Mouse (Mus musculus) megakaryocyte, embryonic 14.5 days (primary cell): Measurements from ENCODE around the gene Nr5a2. TPM values are rescaled to one million over a fixed set of nuclear protein-coding genes. Genes with fewer than 3 reads are reported as not detected.

ENCODE experiments used
- H3K27me3 ChIP-seq: replicated peaks from 2 replicates; pipeline ENCODE3; 2012; ENCODE audit warnings: inconsistent platforms
- H3K36me3 ChIP-seq: replicated peaks from 2 replicates; pipeline ENCODE3; 2012; ENCODE audit warnings: low read length, inconsistent platforms, mixed read lengths
- H3K4me1 ChIP-seq: 2 replicates; pipeline ENCODE4 v1.6.1; 2012; ENCODE audit warnings: inconsistent platforms
- H3K4me3 ChIP-seq: replicated peaks from 2 replicates; pipeline ENCODE3; 2012; ENCODE audit warnings: moderate library complexity, mild to moderate bottlenecking, inconsistent platforms
- H3K9me3 ChIP-seq: 2 replicates; pipeline ENCODE4 v1.6.1; 2012; ENCODE audit warnings: inconsistent platforms
- FLI1 ChIP-seq: IDR thresholded peaks from 2 replicates; pipeline ENCODE4 v1.6.1; 2012; ENCODE audit warnings: low read length, inconsistent platforms, mixed read lengths
- GATA1 ChIP-seq: IDR thresholded peaks from 3 replicates; pipeline ENCODE4 v1.6.1; 2012; ENCODE audit warnings: mixed read lengths, low read length, inconsistent platforms, borderline replicate concordance
- polyA plus RNA-seq: library from polyadenylated mRNA; stranded (reverse); fragments of >175 nt; gene quantifications from 2 replicates; pipeline ENCODE4 v1.2.3, GENCODE M21; 2012; ENCODE audit warnings: low replicate concordance; ENCODE audit not compliant: insufficient read depth

Nr5a2 gene
- polyA plus RNA-seq = 0.79 TPM in 1 of 2 replicates, not detected in the other

DNA sequence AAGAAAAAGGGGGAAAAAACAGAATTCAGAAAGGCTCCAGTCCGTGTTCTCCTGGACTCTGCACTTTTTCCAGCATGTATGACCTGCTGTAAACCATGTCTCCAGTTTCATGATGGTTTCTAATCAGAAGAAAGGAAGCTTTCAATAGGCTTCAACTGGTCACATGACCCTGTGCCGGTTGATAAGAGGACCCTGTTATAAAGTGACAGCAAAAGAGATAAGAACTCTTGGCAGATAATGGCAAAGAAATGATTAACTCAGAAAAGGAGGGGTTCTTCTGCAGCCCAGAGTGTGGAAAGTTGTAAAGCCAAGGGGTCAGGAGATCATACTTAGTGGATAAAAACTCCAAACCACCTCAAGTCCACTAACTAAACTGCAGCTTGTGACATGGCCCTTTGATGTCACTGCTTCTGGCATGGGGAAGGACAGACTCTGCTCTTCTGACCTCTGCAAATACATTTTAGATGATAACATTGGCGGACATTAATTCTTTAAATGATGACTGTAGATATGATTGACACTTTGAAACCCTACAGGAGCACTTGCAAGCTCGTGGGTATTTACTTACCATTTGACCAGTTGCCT, at the start of gene Nr5a2:
Gene Nr5a2 (minus strand): TSS at position 21 of the 585 bp plus-strand sequence.
- no peak for TF ChIP-seq FLI1
- no peak for TF ChIP-seq GATA1
- H3K4me3 ChIP-seq = no peak within 1 kb of the TSS
- H3K9me3 ChIP-seq = peaks cover 15% of the 10 kb centered on the region
- no peaks in the 10 kb centered on the region for H3K4me1 ChIP-seq
- H3K27me3 ChIP-seq = peaks cover 47% of the 10 kb centered on the region
- no peaks in the 10 kb centered on the region for H3K36me3 ChIP-seq

DNA sequence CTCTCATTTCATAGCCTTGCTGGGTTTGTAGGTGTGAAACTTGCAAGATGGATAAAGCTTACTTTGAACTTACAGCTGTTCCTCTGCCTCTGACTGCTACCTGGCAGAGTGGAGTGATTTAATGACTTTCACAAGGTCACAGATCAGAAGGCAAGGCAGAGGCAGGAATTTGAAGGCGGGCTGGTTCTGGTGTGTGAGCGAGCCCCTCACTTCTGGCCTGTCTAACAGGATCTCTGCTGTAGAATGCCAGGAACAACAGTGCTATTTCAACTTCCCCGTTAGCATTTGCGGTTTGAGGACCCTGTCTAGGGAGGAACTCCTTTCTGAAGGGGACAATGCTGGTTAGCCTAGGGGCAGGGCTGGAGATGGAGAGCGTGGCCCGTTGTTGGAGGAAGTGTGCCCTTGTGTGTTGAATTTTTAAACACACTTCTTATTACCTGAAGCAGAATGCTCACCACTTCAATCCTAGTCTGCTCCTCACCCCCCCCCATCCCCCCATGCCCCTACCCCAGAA, 48.5 kb upstream of the Nr5a2 start:
- TF ChIP-seq FLI1 (no peak), GATA1 (no peak)
- H3K9me3 ChIP-seq = peaks cover 5% of the 10 kb centered on the region
- H3K36me3 ChIP-seq = no peaks in the 10 kb centered on the region
- H3K4me3 ChIP-seq = no peak overlapping the region
- H3K27me3 ChIP-seq = peaks cover 2% of the 10 kb centered on the region
- H3K4me1 ChIP-seq = peaks cover 10% of the 10 kb centered on the region; the same call in 1 of the 2 replicates

- Histone ChIP-seq H3K4me3 (no peak overlapping the region), H3K27me3 (peaks cover under 1% of the 10 kb centered on the region), H3K36me3 (no peaks in the 10 kb centered on the region), H3K4me1 (peaks cover 2% of the 10 kb centered on the region; the same call in 1 of the 2 replicates), H3K9me3 (peaks cover 11% of the 10 kb centered on the region)
- TF ChIP-seq FLI1 (no peak), GATA1 (no peak)
These were observed 43.6 kb upstream of the Nr5a2 start for GRCm38 (mm10) chr1:137003816-137004215.

DNA sequence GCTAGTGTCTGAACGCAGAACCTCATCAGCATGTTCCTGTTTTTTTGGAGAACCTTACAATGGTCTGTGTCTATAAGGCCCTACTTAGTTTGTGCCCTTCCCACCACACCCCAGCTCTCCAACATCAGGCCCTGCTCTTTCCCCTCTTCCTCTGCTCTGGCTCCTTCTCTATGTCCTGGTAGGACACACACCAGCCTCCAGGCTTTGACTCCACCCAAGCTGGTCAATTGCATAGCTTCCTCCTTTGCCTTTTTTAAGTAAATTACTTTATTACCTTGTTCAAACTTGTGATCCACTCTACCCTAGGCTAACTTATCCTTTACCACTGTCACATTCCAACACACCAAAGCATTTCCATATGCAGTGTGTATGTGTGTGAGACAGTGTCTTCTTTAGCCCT, 42.9 kb upstream of the Nr5a2 start:
- TF ChIP-seq FLI1 (no peak), GATA1 (no peak)
- no peaks in the 10 kb centered on the region for H3K36me3 ChIP-seq

GRCm38 (mm10) chr1:136991762-136992352, 31.6 kb upstream of the Nr5a2 start:
- TF ChIP-seq FLI1 (no peak), GATA1 (no peak)
- peaks cover 1% of the 10 kb centered on the region for H3K27me3 ChIP-seq
- no peaks in the 10 kb centered on the region for H3K36me3 ChIP-seq
- H3K9me3 ChIP-seq = peaks cover 4% of the 10 kb centered on the region; the same call in 1 of the 2 replicates
- no peak overlapping the region for H3K4me3 ChIP-seq
- no peaks in the 10 kb centered on the region for H3K4me1 ChIP-seq

More for the DNA sequence above, 42.9 kb upstream of the Nr5a2 start:
- H3K4me3 ChIP-seq = no peak overlapping the region
- peaks cover 11% of the 10 kb centered on the region for H3K9me3 ChIP-seq
- no peaks in the 10 kb centered on the region for H3K4me1 ChIP-seq
- H3K27me3 ChIP-seq = no peaks in the 10 kb centered on the region

- Histone ChIP-seq H3K4me3 (no peak overlapping the region), H3K9me3 (peaks cover 8% of the 10 kb centered on the region), H3K27me3 (peaks cover 4% of the 10 kb centered on the region), H3K36me3 (no peaks in the 10 kb centered on the region), H3K4me1 (no peaks in the 10 kb centered on the region)
- no peak for TF ChIP-seq GATA1
- no peak for TF ChIP-seq FLI1
These were observed 20.1 kb upstream of the Nr5a2 start for GRCm38 (mm10) chr1:136980253-136980893.

- no peaks in the 10 kb centered on the region for H3K36me3 ChIP-seq
- H3K27me3 ChIP-seq = peaks cover 2% of the 10 kb centered on the region
- peaks cover 8% of the 10 kb centered on the region; the same call in 1 of the 2 replicates for H3K9me3 ChIP-seq
- TF ChIP-seq FLI1 = no peak
- no peak for TF ChIP-seq GATA1
- no peak overlapping the region for H3K4me3 ChIP-seq
- H3K4me1 ChIP-seq = no peaks in the 10 kb centered on the region
These were observed 17.6 kb upstream of the Nr5a2 start for GRCm38 (mm10) chr1:136977867-136978266.

DNA sequence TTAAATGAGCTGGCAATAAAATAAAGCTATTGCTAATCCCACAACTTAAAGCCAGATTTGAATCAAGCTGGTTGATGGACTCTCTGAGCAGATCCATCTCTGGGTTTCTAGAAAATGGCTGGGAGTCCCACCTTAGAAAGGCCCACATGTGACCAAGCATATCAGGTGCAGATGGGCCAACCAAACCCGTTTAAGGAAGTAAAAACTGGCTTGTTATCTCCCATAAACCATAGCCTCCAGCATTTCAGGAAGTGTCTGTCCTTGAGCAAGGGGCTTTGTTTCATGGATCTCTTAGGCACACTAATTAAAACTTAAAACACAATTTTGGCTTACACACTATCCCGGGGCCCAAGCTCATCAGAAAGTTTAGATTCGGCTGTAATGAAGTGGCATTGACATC, 13.8 kb upstream of the Nr5a2 start:
- TF ChIP-seq FLI1 = no peak
- no peak for TF ChIP-seq GATA1
- peaks cover 4% of the 10 kb centered on the region for H3K27me3 ChIP-seq
- H3K4me1 ChIP-seq = no peaks in the 10 kb centered on the region
- H3K9me3 ChIP-seq = peaks cover 13% of the 10 kb centered on the region; the same call in 1 of the 2 replicates
- no peaks in the 10 kb centered on the region for H3K36me3 ChIP-seq
- H3K4me3 ChIP-seq = no peak overlapping the region

GRCm38 (mm10) chr1:136973016-136973415, 12.8 kb upstream of the Nr5a2 start:
- H3K4me1 ChIP-seq = no peaks in the 10 kb centered on the region
- H3K4me3 ChIP-seq = no peak overlapping the region
- no peaks in the 10 kb centered on the region for H3K36me3 ChIP-seq
- peaks cover 12% of the 10 kb centered on the region; the same call in 1 of the 2 replicates for H3K9me3 ChIP-seq
- no peak for TF ChIP-seq GATA1
- TF ChIP-seq FLI1 = no peak
- peaks cover 4% of the 10 kb centered on the region for H3K27me3 ChIP-seq

DNA sequence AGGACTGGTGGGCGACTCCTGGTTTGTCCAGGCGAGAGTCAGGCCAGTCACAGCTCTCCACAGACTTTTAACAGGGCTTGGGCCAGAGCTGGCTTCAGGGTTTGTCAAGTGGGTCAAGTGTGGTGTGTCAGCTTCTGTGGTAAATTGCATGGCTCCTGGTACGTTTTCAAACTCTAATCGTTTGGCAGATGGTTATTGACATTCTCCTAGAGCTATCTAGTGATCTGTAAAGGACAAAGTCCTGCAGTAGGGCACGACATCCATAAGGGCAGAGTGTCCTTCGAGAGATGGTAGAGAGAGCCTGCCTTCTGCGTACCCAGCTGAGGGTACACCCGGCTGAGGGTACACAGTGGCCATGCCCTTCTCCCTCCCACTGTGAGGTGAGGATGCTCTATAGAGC, 10.7 kb upstream of the Nr5a2 start:
- Histone ChIP-seq H3K4me3 (no peak overlapping the region), H3K9me3 (peaks cover 8% of the 10 kb centered on the region; the same call in 1 of the 2 replicates), H3K4me1 (no peaks in the 10 kb centered on the region), H3K36me3 (no peaks in the 10 kb centered on the region), H3K27me3 (peaks cover 4% of the 10 kb centered on the region)
- TF ChIP-seq GATA1 (no peak), FLI1 (no peak)
